Mouse (Mus musculus) MEL (cell line): ENCODE data around the gene Pou6f1. TPM values are rescaled to one million over a fixed set of nuclear protein-coding genes. Genes with fewer than 3 reads are reported as not detected.
A peak's percentile ranks its signal among the peaks of the same experiment; 100 is the strongest.
"Not testable (repeated sequence)": the region's sequence is repeated elsewhere in the genome, so short reads cannot be mapped to it uniquely, and the experiment has no call there.

Experiments used
- DNase-seq: peaks from one replicate; pipeline ENCODE4 v3.0.0; 2011; ENCODE audit warnings: low read depth, low spot score
- H3K27ac ChIP-seq: 2 replicates; pipeline ENCODE4 v1.5.1; 2012; ENCODE audit warnings: low read depth, mild to moderate bottlenecking, control low read depth, low read length, moderate library complexity; ENCODE audit not compliant: control insufficient read depth
- H3K27me3 ChIP-seq, 2 experiments: fragments of 150-350 bp in 1 of 2; sonication (generic) in 1 of 2; 2 replicates each; pipeline ENCODE4 v1.6.1; 2012; ENCODE audit warnings: low read length in 2 of 2, mild to moderate bottlenecking in 2 of 2, improper control_type of control experiment in 1 of 2, moderate library complexity in 1 of 2; ENCODE audit not compliant: insufficient read depth in 2 of 2, control insufficient read depth in 1 of 2
- H3K36me3 ChIP-seq, 2 experiments: 2 replicates each; pipeline ENCODE4 v1.6.1; 2012 to 2014; ENCODE audit warnings: low read length in 2 of 2, improper control_type of control experiment in 1 of 2, inconsistent platforms in 1 of 2, mild to moderate bottlenecking in 1 of 2; ENCODE audit not compliant: insufficient read depth in 2 of 2, control insufficient read depth in 1 of 2
- H3K4me1 ChIP-seq, 2 experiments: fragments of 150-350 bp in 1 of 2; sonication (generic) in 1 of 2; 2 replicates each; pipeline ENCODE4 v1.6.1; 2012; ENCODE audit warnings: low read length in 2 of 2, improper control_type of control experiment in 1 of 2, mild to moderate bottlenecking in 1 of 2; ENCODE audit not compliant: insufficient read depth in 2 of 2, control insufficient read depth in 1 of 2
- H3K4me3 ChIP-seq, 2 experiments: fragments of 150-350 bp in 1 of 2; sonication (generic) in 1 of 2; 2 replicates each; pipeline ENCODE4 v1.5.1; 2012; ENCODE audit warnings: low read depth in 2 of 2, low read length in 2 of 2, mild to moderate bottlenecking in 2 of 2, moderate library complexity in 2 of 2, control low read depth in 1 of 2, improper control_type of control experiment in 1 of 2; ENCODE audit not compliant: control insufficient read depth in 1 of 2, insufficient read depth in 1 of 2
- H3K79me2 ChIP-seq: 2 replicates; pipeline ENCODE4 v1.6.1; 2012; ENCODE audit warnings: mild to moderate bottlenecking, low read length, moderate library complexity; ENCODE audit not compliant: control insufficient read depth, poor library complexity, insufficient read depth
- H3K9ac ChIP-seq: 2 replicates; pipeline ENCODE4 v1.6.1; 2012; ENCODE audit warnings: low read depth, mild to moderate bottlenecking, control low read depth, low read length, moderate library complexity; ENCODE audit not compliant: control insufficient read depth, poor library complexity, severe bottlenecking
- H3K9me3 ChIP-seq: fragments of 150-350 bp; sonication (generic); replicated peaks from 2 replicates; pipeline ENCODE4 v1.6.1; 2012; ENCODE audit warnings: mild to moderate bottlenecking, low read length, improper control_type of control experiment, moderate library complexity; ENCODE audit not compliant: insufficient read depth
- BHLHE40 ChIP-seq: IDR thresholded peaks from 2 replicates; pipeline ENCODE4 v1.6.1; 2012; ENCODE audit warnings: low read depth, mild to moderate bottlenecking, inconsistent platforms, low read length, improper control_type of control experiment, borderline replicate concordance
- CHD1 ChIP-seq: IDR thresholded peaks from 2 replicates; pipeline ENCODE4 v1.6.1; 2012; ENCODE audit warnings: low read depth, mild to moderate bottlenecking, inconsistent platforms, low read length, improper control_type of control experiment
- E2F4 ChIP-seq: IDR thresholded peaks from 2 replicates; pipeline ENCODE4 v1.6.1; 2011; ENCODE audit warnings: low read depth, low read length, improper control_type of control experiment, borderline replicate concordance
- ELF1 ChIP-seq: IDR thresholded peaks from 2 replicates; pipeline ENCODE4 v1.6.1; 2014; ENCODE audit warnings: low read depth, mild to moderate bottlenecking, inconsistent platforms, low read length, improper control_type of control experiment, moderate library complexity
- EP300 ChIP-seq, 2 experiments: IDR thresholded peaks; 2 replicates each; pipeline ENCODE4 v1.6.1; 2011; ENCODE audit warnings: improper control_type of control experiment in 2 of 2, low read length in 2 of 2, low read depth in 1 of 2, mild to moderate bottlenecking in 1 of 2
- ETS1 ChIP-seq: IDR thresholded peaks from 2 replicates; pipeline ENCODE4 v1.6.1; 2012; ENCODE audit warnings: low read depth, mild to moderate bottlenecking, inconsistent platforms, low read length, improper control_type of control experiment, moderate library complexity
- GABPA ChIP-seq: IDR thresholded peaks from 2 replicates; pipeline ENCODE4 v1.6.1; 2012; ENCODE audit warnings: low read depth, mild to moderate bottlenecking, inconsistent platforms, low read length, improper control_type of control experiment, moderate library complexity
- GATA1 ChIP-seq: IDR thresholded peaks from 2 replicates; pipeline ENCODE4 v1.6.1; 2011; ENCODE audit warnings: low read depth, low read length, improper control_type of control experiment
- HCFC1 ChIP-seq: IDR thresholded peaks from 2 replicates; pipeline ENCODE4 v1.6.1; 2012; ENCODE audit warnings: low read depth, mild to moderate bottlenecking, inconsistent platforms, low read length, improper control_type of control experiment, moderate library complexity
- MEF2A ChIP-seq: IDR thresholded peaks from 2 replicates; pipeline ENCODE4 v1.6.1; 2014; ENCODE audit warnings: low read depth, mild to moderate bottlenecking, inconsistent platforms, low read length, improper control_type of control experiment; ENCODE audit not compliant: poor library complexity, insufficient replicate concordance, severe bottlenecking; ENCODE audit errors: extremely low read depth
- MXI1 ChIP-seq: IDR thresholded peaks from 2 replicates; pipeline ENCODE4 v1.6.1; 2011; ENCODE audit warnings: mild to moderate bottlenecking, low read depth, low read length, improper control_type of control experiment
- MYB ChIP-seq: IDR thresholded peaks from 2 replicates; pipeline ENCODE4 v1.6.1; 2011; ENCODE audit warnings: mild to moderate bottlenecking, low read depth, low read length, improper control_type of control experiment
- MYC ChIP-seq: IDR thresholded peaks from 2 replicates; pipeline ENCODE4 v1.6.1; 2011; ENCODE audit warnings: low read depth, mild to moderate bottlenecking, low read length, improper control_type of control experiment, moderate library complexity
- NELFE ChIP-seq: IDR thresholded peaks from 2 replicates; pipeline ENCODE4 v1.6.1; 2011; ENCODE audit warnings: low read depth, low read length, improper control_type of control experiment
- NRF1 ChIP-seq: IDR thresholded peaks from 2 replicates; pipeline ENCODE4 v1.6.1; 2014; ENCODE audit warnings: low read depth, mild to moderate bottlenecking, inconsistent platforms, low read length, improper control_type of control experiment, moderate library complexity; ENCODE audit not compliant: poor library complexity, insufficient read depth, severe bottlenecking
- POLR2A ChIP-seq, 2 experiments: IDR thresholded peaks; 2 replicates each; pipeline ENCODE4 v1.6.1; 2011 to 2012; ENCODE audit warnings: low read length in 2 of 2, mild to moderate bottlenecking in 2 of 2, control low read depth in 1 of 2, improper control_type of control experiment in 1 of 2, low read depth in 1 of 2, moderate library complexity in 1 of 2; ENCODE audit not compliant: control insufficient read depth in 1 of 2, insufficient read depth in 1 of 2, poor library complexity in 1 of 2
- POLR2AphosphoS2 ChIP-seq: IDR thresholded peaks from 2 replicates; pipeline ENCODE4 v1.6.1; 2011; ENCODE audit warnings: low read length, improper control_type of control experiment
- RAD21 ChIP-seq: IDR thresholded peaks from 2 replicates; pipeline ENCODE4 v1.6.1; 2011; ENCODE audit warnings: mild to moderate bottlenecking, low read depth, low read length, improper control_type of control experiment
- RCOR1 ChIP-seq: IDR thresholded peaks from 2 replicates; pipeline ENCODE4 v1.6.1; 2012; ENCODE audit warnings: low read depth, mild to moderate bottlenecking, inconsistent platforms, low read length, improper control_type of control experiment
- TAL1 ChIP-seq: IDR thresholded peaks from 2 replicates; pipeline ENCODE4 v1.6.1; 2012; ENCODE audit warnings: mild to moderate bottlenecking, inconsistent platforms, low read length, moderate library complexity, mixed read lengths
- TBP ChIP-seq: IDR thresholded peaks from 2 replicates; pipeline ENCODE4 v1.8.0; 2011; ENCODE audit warnings: low read depth, low read length, improper control_type of control experiment
- TCF12 ChIP-seq: IDR thresholded peaks from 2 replicates; pipeline ENCODE4 v1.6.1; 2014; ENCODE audit warnings: low read depth, mild to moderate bottlenecking, inconsistent platforms, low read length, improper control_type of control experiment, moderate library complexity
- UBTF ChIP-seq: IDR thresholded peaks from 2 replicates; pipeline ENCODE4 v1.6.1; 2012; ENCODE audit warnings: low read depth, mild to moderate bottlenecking, inconsistent platforms, low read length, improper control_type of control experiment, moderate library complexity, borderline replicate concordance; ENCODE audit not compliant: insufficient read depth
- USF1 ChIP-seq: IDR thresholded peaks from 2 replicates; pipeline ENCODE4 v1.6.1; 2014; ENCODE audit warnings: low read depth, mild to moderate bottlenecking, inconsistent platforms, low read length, improper control_type of control experiment, moderate library complexity
- USF2 ChIP-seq, 2 experiments: IDR thresholded peaks; 2 replicates each; pipeline ENCODE4 v1.6.1; 2011 to 2012; ENCODE audit warnings: improper control_type of control experiment in 2 of 2, low read length in 2 of 2, borderline replicate concordance in 1 of 2, inconsistent platforms in 1 of 2, low read depth in 1 of 2, mild to moderate bottlenecking in 1 of 2; ENCODE audit not compliant: insufficient read depth in 1 of 2
- ZMIZ1 ChIP-seq: IDR thresholded peaks from 2 replicates; pipeline ENCODE4 v1.6.1; 2012; ENCODE audit warnings: low read depth, mild to moderate bottlenecking, inconsistent platforms, low read length, improper control_type of control experiment, moderate library complexity
- polyA plus RNA-seq, 2 experiments: library from polyadenylated mRNA; stranded (reverse) in 1 of 2; unstranded in 1 of 2; fragments of >175 nt in 1 of 2; fragments of >200 nt in 1 of 2; gene quantifications; 2 replicates each; pipeline versions ENCODE4 v1.2.1 to v1.2.4; 2012; ENCODE audit warnings: low replicate concordance in 2 of 2, low read depth in 1 of 2; ENCODE audit not compliant: insufficient read length in 2 of 2, insufficient read depth in 1 of 2, missing spikeins in 1 of 2
- total RNA-seq: library from RNA; depleted of rRNA; stranded (reverse); fragments of 300-350 nt; gene quantifications from 2 replicates; pipeline ENCODE4 v1.2.3, GENCODE M21; 2012

Gene Pou6f1
- total and polyA plus RNA-seq, 3 experiments: 0.46 to 2.5 TPM; not detected in 1

DNA sequence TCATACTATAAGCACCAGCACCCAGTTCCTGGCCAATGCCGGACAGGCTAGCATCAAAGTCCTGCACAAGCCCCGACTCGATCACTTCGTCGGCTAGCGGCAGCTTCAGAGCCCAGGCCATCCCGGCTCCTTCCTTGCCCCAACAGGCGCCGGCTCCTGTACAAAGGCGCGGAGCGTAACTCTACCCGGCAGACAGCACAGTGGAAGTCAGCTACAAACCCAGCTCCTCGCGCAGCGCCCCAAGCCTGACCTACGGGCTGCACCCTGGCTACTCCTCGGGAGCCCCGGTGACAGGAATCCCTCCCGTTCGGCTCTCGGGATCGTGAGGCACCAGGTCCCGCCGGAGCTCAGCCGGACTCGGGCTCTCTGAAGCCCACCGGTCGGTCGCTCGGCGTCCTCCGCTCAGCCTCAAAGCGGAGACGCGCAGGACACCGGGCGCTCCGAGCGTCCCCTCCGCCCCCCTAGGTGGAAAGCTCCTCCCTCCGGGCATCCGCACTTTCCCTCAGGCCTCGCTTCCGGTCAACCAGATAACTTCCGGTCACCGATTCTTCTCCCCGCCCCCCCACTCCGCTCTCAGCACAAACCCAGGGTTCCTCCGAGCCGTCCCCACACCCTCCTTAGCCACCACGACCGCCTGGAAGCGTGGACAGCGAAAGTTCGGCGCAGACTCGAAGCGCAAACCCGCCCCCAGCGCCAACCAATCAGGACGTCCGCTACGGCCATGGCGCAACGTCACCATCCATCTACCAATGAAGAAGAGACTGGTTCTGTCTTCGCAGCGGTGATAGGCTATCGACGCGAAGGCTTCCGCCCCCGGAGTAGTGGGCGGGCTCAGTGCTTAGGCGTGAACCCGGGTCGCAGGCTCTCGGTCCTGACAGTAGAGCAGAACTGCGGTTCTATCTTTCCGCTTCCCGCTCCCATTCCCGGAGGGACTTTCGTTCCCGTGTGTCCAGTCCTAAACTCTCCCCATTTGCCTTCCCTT is 48.2 kb downstream of the Pou6f1 start, which contains the start of gene Tfcp2 (continued):
- TF ChIP-seq USF1 (no peak), GABPA (no peak), MEF2A (no peak), E2F4 (no peak)

DNA sequence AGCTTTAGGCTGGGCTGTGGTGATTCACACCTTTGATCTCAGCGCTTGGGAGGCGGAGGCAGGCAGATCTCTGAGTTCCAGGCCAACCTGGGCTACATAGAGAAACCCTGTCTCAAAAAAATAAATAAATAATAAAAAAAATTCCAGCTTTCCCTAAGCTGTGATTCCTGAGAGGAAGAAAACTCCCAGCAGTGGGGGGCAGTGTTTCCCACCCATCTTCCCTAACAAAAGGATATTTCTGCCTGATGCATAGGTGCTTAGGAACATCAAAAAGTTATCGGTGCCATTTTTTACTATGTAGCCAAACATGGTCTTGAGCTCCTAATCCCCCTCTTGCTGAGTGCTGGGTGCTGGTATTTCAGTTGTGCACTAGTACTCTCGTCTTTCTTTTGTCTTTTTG is 49.5 kb downstream of the Pou6f1 start:
- H3K4me3 ChIP-seq: no peak overlapping the region
- peaks cover 0 to 17% of the 10 kb centered on the region in 2 experiments; a peak in 3 of 4 replicates for H3K36me3 ChIP-seq
- no peak overlapping the region for H3K9ac ChIP-seq
- H3K27ac ChIP-seq: no peak overlapping the region
- H3K27me3 ChIP-seq: no peaks in the 10 kb centered on the region
- DNase-seq: no peak
- no peaks in the 10 kb centered on the region for H3K9me3 ChIP-seq
- TF ChIP-seq USF2 (IDR thresholded peaks at IDR 0.05; ENCODE audit: borderline replicate concordance in 1 of 2, insufficient read depth in 1 of 2, low read depth in 1 of 2, low read length in 2 of 2) (no peak), ZMIZ1 (no peak), NELFE (no peak), CHD1 (no peak), UBTF (no peak), BHLHE40 (no peak), RAD21 (no peak), MYB (no peak), ELF1 (no peak), RCOR1 (no peak)
- peaks cover 20% of the 10 kb centered on the region for H3K79me2 ChIP-seq
- peaks cover 3 to 4% of the 10 kb centered on the region in 2 experiments; a peak in 3 of 4 replicates for H3K4me1 ChIP-seq

DNA sequence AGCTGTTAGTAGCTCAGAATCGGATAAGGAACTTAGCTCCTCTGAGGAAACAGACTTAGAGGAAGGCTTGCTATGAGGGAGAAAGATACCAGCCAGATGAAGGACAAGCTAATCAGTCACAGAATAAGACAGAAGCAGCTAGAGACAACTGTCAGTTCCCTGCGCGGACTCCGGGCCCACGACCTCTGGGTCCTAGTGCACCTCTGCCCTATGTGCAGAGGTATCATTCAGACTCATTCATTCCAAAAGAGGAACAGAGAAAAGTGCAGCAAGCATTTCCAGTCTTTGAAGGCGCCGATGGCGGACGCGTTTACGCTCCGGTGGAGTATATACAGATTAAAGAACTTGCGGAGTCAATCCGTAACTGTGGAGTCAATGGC is 56.1 kb downstream of the Pou6f1 start:
- H3K9me3 ChIP-seq, H3K79me2 ChIP-seq, H3K27me3 ChIP-seq: not testable (repeated sequence)
- peak overlapping the region; percentile 18; the same call in 1 of the 2 replicates for H3K9ac ChIP-seq
- H3K4me3 ChIP-seq: peak overlapping the region; percentile 14 to 68; a peak in 3 of 4 replicates
- H3K4me1 ChIP-seq: peaks cover 16 to 28% of the 10 kb centered on the region in 2 experiments
- DNase-seq: peak; percentile 97
- H3K27ac ChIP-seq: peak overlapping the region; percentile 99
- H3K36me3 ChIP-seq: peaks cover 0 to 24% of the 10 kb centered on the region in 2 experiments; a peak in 2 of 4 replicates
- TF ChIP-seq ZMIZ1 (peak; percentile 63; the same call in 1 of the 2 replicates), TBP (peak; percentile 86), HCFC1 (peak; percentile 66; the same call in 1 of the 2 replicates), MYC (peak; percentile 51; the same call in 1 of the 2 replicates), NRF1 (peak; percentile 20; the same call in 1 of the 2 replicates), POLR2A (IDR thresholded peaks at IDR 0.05; ENCODE audit: control insufficient read depth in 1 of 2, insufficient read depth in 1 of 2, low read depth in 1 of 2, low read length in 2 of 2, poor library complexity in 1 of 2) (peak in 1 of 2 experiments; percentile 65; a peak in 2 of 4 replicates), NELFE (peak; percentile 76), POLR2AphosphoS2 (peak; percentile 73), GATA1 (peak; percentile 65; the same call in 1 of the 2 replicates), TAL1 (peak; percentile 37; the same call in 1 of the 2 replicates), TCF12 (peak; percentile 58), MYB (peak; percentile 64; the same call in 1 of the 2 replicates), EP300 (IDR thresholded peaks at IDR 0.05; ENCODE audit: low read depth in 1 of 2, low read length in 2 of 2) (peak; percentile 59 to 76; a peak in 3 of 4 replicates), MXI1 (peak; percentile 55; the same call in 1 of the 2 replicates), ETS1 (peak; percentile 51)
